Mouse (Mus musculus) cerebellum, adult 18-20 months (tissue): ENCODE measurements at regions not wholly inside any gene's neighbourhood (a gene's known extent, or its start where the extent isn't known, plus 50 kb on each side); places are given as distances from the start of the nearest gene placed in this dataset.
"Not testable (repeated sequence)": the region's sequence is repeated elsewhere in the genome, so short reads cannot be mapped to it uniquely, and the experiment has no call there.

Source experiments
- DNase-seq, 2 experiments: peaks; one replicate each; pipeline ENCODE4 v3.0.0; 2021

DNA sequence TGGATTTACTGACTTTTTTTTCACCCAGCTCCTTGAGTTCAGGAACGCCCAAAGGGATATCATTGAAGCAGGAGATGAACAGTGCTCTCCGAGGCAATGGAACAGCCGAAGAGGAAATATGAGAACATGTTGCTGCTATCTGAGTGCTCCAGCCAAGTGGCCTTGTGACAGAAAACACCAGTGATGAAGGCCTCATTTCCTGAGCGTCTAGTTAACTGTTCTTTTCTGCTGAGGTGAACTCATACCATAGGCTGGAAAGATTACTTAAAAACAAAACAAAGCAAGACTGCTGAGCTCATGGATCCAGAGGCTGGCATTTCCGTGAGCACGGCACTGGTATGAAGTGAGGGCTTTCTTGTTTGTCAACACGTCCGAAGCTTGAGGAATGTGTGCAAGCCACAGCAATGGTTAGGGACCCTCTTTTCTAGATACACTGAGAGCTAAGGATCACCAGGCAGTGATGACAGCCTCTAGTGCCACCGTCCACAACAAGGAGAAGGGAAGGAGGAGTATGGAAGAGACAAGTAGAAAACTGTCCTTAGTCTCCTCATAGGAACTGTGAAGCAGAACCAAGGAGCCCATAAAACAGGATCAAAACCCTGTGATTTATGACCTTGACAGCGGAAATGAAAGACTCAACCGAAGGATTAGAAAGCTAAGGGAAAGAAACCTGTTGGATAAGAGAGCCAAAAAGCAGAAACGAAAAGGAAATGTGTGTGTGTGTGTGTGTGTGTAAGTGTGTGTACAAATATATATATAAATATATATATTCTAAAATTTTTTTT, 200.4 kb downstream of the Fam43a start:
- DNase-seq, result no peak

- DNase-seq, result no peak
Observed at GRCm38 (mm10) chr16:30804018-30804417, 204.5 kb downstream of the Fam43a start.

DNA sequence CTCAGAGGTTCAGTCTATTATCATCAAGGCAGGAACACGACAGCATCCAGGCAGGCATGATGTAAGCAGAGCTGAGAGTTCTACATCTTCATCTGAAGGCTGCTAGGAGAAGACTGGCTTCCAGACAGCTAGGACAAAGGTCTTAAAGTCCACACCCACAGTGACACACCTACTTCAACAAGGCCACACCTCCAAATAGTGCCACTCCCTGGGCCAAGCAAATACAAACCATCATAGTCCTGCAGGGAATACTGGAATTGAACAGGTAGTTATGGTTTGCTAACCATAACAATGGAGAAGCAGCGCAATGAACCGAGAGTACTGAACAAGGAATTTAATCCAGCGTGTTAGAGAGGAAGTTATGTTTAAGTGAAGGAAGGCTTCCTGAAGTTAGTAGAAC, 206.7 kb downstream of the Fam43a start:
- DNase-seq, result not testable (repeated sequence)

DNA sequence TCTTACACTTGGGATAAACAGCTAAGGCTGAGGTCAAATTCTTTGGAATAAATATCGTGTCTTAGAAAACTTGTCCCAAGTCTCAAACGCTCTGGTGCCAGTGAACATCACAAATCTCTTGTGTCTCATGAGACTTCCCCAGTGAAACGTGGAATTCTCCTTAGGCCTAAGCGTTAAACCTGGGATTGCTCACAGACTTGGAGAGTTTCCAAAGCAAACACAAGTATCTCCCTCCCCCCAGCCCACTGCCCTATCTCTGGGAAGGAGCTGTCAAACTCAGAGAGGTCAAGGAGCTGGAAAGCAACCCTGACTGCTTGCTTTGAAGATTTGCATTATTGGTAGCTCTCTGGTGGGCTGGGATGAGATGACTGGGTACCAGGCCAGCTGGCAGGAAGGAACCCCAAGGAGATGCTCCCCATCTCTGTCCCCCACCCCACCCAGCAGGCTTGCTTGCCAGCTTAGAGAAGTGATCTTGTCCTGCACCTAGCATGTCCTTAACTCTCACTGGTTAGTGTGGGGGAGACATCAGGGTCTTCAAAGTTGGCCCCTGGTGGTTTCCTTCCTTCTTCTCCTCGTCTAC, 219.1 kb downstream of the Fam43a start:
- no peak for DNase-seq

DNA sequence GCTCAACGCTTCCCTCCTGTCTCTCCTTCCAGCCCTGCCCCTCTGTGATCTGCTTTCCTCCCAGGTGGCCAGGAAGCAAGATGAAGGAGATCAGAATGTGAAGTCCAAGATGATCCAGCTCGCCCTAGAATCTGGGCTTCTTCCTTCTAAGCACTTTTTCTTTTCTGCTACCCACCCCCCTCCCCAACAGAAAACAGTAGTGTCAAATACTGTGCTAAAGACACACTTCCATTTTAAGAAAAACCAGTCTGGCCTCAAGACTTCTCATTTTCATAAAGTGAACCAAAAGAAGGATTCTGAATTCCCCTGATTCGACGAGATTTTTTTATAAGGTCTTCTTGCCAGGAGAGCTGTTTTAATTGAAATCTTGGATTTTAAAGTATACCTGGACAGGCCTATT, 219.8 kb downstream of the Fam43a start:
- no peak for DNase-seq

GRCm38 (mm10) chr16:30820234-30820633, 220.7 kb downstream of the Fam43a start:
- DNase-seq, result no peak

- no peak for DNase-seq
Observed at GRCm38 (mm10) chr16:30820761-30821160, 221.2 kb downstream of the Fam43a start.

- no peak for DNase-seq
Observed at GRCm38 (mm10) chr16:30821191-30821910, 221.8 kb downstream of the Fam43a start.

DNA sequence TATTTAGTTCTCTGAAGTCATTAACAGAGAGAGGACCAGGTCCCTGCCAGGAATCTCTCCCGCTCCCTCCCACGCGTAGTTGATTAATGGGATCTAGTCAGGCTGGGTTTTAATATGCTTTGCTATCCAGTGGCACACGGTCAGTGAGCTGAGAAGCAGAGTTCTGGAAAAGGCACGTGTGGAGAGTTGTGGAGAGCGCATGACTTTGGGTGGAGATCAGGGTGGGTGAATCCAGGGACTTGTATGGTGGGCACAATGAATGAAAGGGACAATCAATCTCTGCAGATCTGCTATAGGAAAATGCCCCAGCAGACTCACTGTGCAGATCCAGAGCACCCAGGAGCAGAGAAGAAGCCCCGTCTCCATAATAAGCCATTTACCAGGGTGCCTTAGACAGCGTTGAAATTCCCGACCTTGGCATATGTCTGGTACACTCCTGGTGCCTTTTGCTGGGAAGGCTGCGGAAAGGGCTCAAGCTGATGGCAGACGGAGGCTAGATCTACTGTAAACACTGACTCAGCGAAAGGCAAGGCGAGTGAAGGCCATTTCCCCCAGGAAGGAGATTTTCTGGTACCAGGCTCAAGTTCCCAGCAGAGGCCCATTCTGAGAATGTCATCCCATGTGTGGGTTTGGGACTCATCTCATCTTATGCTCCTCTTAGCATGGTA, 222.5 kb downstream of the Fam43a start:
- no peak for DNase-seq

GRCm38 (mm10) chr16:30826128-30826527, 226.6 kb downstream of the Fam43a start:
- DNase-seq, result peak in 1 of 2 experiments; percentile 11

- DNase-seq, result no peak
Observed at GRCm38 (mm10) chr16:30827901-30828608, 228.5 kb downstream of the Fam43a start.

- DNase-seq, result no peak
Observed at GRCm38 (mm10) chr16:30834561-30834960, 235.0 kb downstream of the Fam43a start.

DNA sequence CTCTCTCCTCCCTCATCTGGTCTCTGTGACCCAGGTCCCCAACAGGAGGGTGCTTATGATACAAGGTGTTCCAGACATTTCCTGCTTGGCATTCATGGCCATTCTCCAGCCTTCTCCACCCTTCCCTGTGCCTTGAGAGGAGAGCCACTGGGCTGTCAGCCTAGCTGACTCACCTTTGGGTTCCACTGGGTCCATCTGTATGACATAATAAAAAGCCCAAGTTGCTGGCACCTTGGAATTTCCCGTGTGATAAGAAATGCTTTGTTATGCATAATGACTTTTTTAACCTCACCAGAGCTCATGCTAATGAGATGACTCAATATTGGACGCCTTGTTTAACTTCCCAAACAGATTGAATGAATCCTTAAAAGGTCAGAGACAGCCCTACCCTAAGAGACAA, 236.2 kb downstream of the Fam43a start:
- DNase-seq, result no peak

- no peak for DNase-seq
Observed at GRCm38 (mm10) chr16:30842831-30843230, 238.4 kb downstream of the Xxylt1 start.

DNA sequence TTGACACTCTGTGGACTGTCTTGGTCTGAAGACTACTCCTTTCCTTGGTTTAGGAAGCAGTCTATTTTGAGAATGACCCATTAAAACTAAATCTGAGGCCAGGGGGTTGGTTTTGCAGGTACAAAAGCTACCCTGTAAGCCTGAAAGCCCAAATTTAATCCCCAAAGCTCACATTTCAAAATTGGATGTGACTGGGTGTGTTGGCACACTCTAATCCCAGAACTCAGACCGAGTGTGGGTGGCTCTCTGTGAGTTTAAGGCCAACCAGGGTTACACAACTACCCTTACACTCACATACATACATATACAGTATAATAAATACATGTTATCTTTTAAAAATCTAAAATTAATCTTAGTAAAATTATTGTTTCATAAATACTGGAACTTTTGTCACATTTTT, 228.6 kb downstream of the Xxylt1 start:
- no peak for DNase-seq

DNA sequence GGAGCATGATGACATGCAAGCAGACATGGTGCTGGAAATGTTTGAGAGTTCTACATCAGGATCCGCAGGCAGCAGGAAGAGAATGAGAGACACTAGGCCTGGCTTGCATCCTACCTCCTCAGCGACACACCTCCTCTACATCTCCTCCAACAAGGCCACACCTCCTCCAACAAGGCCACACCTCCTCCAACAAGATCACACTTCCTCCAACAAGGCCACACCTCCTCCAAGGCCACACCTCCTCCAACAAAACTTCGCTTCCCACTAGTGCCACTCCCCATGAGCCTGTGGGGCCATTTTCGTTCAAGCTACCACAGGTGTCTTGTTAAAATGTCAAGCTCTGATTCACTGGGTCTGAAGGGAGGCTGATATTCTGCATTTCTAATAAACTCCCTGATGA, 226.5 kb downstream of the Xxylt1 start:
- DNase-seq, result no peak

- no peak for DNase-seq
Observed at GRCm38 (mm10) chr16:30857656-30858055, 223.6 kb downstream of the Xxylt1 start.

DNA sequence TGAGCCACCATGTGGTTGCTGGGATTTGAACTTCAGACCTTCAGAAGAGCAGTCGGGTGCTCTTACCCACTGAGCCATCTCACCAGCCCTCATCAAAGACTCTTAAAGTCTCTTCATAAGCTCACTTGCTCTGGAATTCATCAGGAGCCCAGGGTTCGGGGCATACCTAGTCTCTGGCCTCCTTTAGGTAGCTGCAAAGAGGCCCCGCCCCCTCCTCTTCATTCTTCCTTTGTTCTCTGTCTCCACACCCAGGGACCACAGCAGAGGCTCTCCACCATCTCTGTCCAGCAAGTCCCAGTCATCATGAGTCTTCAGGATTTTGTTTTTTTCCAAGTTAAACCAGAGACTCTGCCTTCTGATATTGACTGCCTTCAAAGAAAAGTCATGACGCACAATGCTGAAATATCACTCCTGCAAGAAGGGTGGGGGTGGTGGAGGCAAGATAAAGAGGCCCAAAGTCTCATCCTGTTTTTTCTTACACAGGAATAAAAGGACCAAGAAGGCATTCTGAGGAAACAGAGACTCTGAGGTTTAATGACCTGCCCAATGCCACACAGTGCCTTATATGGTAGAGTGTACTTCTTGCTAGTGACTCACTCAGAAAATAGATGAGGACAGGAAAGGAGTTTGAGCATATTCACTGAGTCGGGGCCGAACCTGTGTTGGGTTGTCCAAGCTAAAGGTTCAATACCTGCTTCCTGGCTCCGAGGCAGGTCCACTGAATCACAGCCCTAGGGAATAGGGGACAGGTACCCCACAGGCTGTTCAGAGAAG, 211.9 kb downstream of the Xxylt1 start:
- DNase-seq, result no peak

DNA sequence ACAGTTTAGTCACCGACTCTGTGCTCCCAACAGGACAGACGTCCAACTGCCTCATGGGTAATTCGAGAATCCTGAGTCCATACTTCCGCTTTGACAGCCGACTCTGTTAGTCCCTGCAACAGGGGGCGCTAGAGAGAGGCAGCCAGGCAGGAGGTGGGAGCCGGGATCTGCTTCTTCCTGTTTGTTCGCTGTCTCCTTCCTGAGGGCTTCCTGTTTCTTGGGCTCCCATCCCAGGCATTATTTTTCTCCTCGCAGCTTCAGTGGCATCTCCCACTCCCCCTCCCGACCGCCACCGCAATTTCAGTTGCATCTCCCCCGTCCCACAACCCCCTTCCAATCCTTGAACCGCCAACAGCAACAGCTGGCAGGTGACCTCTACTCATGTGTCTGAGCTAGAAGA, 211.1 kb downstream of the Xxylt1 start:
- peak in 1 of 2 experiments; percentile 5 for DNase-seq

DNA sequence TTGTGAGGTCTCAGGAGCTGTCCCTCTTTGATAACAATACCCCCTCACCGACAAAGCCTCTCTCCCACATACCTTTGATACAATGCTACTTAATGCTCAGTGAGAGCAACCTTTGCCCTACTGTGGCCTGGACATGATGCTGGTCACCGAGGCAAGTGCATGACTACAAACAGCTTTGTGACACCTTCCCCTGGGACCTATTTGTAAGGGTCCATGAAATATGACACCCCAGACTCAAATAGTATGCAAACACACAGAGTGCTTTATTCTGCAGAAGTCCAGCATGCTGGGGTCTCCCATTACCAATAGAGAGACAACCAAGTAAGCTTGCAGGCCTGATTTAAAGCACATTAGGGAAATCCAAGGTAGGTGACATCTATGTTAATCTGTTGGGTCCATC, 210.6 kb downstream of the Xxylt1 start:
- no peak for DNase-seq

DNA sequence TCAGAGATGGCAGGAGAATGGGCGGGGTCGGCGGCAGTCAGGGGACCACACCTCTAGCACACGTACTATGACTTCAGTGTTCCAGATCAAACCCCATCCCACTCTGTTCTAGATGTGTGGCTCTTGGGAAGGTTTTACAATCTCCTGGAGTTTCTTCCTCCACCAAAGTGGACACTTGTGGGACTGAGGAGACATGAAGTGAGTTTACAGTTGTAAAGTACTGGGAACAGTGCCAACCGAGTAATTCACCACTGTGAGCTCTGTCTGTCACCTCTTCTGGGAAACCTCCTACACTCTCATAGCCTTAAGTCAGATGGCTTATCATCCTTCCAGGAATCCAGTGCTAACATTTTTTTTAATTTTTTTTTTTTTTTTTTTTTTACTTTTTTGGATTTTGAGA, 209.1 kb downstream of the Xxylt1 start:
- DNase-seq, result no peak
